Mouse (Mus musculus): ENCODE results near the gene Olfr553.
"Not testable (repeated sequence)": the region's sequence is repeated elsewhere in the genome, so short reads cannot be mapped to it uniquely, and the experiment has no call there.

Gene Olfr553

DNA sequence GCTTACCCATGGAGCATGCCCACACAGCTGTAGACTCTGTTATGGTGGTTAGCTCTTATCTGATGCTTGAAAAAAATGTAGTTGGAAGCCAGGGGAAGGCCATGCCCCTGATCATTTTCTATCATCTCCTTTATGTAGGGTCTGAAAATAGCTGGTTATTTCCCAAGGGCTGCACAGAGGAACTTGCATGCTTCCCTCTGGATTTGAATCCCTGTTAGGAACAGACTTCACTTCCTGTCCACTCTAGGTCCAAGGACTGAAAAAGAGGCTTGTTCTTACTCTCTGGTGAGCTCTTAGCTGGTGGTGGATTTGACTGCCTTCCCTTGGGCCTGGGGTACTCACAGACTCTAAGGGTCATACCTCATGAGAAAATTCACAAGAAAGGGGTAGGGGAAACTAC lies at the start of gene Olfr553:
Olfr553 (minus strand) TSS at position 101 of the 400 bp plus-strand sequence.
- no peak for DNase-seq

DNA sequence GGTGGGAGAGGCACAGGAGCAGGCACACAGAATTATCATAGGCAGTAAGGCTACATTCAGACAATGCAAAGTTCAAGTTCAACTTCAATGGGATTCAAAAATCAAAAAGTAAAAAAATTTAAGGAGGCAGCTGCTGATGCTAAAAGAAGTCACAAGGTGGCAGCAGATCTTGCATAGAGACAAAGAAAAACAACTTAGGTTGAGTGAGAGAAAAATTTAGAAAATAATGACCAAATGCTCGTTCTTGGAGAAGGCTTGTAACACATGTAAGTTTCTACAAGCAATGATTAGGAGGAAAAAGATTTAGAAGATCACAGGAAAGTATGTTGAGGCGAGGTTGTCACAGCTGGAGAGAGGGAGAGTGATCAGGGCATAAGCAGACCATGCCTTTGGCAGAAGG lies 47.4 kb upstream of the Olfr553 start:
- DNase-seq: no peak

DNA sequence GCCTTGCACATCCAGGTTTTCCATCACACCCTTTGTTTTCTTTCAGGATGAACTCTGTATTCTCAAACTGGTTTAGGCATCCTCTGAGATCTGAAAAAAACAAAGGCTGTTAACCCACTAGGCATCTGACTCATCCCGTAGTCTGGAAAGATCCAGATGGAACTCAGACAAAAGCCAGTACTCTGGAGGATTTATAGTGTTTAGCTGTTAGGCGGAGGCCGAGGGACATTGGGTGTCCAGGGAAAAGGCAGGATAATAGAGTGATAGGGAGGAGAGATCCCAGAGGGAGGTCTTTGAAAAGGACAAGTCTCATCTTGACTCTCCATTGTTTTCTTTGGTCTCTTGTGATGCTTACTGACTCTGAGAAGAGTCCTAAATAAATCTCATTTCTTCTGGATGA lies 46.6 kb upstream of the Olfr553 start, which contains the start of gene Olfr556:
Olfr556 (plus strand) TSS at position 301 of the 400 bp plus-strand sequence.
- no peak for DNase-seq

DNA sequence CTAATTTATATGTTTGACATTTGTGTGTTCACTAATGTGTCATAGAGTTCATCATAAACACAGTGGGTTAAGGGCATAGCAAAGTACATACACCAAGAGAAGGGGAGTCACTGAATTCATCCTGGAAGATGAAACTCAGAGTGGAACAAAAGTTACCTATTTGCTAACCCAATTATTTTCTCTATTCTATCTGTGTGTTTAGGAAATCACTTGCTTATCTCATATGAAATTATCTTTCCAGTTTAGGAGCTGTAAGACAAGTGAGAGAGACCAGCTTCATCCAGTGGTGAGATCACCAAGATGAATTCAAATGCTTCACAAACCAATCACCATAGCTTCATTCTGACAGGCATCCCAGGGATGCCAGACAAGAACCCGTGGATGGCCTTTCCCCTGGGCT lies 40.5 kb upstream of the Olfr553 start, which contains the start of gene Olfr555:
Olfr555 (plus strand) TSS at position 301 of the 400 bp plus-strand sequence.
- no peak for DNase-seq

DNA sequence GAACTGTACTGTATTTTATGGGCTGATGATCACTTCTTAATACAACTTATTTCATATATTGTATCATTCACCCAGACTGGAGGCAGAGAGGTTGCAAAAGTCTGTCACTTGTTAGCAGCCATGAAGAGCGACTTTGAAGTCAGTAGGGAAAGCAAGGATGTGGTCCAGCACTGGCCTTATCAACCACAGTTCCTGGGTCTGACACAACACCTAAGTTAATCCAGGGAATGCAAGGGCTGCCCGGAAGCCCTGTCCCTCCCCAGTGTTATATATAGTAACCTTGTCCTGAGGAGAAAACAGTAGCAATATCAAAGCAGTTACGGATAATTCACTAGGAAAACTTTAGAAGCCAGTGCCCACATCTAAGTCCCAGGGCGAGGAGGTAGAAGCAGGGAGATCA lies 26.9 kb upstream of the Olfr553 start:
- not testable (repeated sequence) for DNase-seq

DNA sequence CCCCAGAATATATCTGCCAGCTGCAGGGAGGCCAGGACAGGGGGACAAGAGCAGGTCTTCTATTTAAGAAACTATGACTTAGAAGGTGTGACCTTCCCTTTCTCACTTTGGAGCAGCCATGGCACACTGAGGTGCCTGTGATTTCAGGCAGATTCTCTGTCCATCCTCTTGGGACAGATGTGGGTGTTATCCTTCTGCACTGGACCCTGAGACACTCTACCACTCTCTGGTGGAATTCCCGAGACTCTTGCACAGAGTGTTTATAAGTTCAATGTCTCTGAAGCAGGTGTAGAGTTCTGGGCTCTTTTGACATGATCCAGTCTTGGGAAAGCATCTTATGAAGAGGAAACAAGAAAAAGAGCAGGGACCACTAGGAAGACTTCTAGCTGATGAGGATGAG lies 20.1 kb upstream of the Olfr553 start, which contains the start of gene Olfr554:
Olfr554 (plus strand) TSS at position 301 of the 400 bp plus-strand sequence.
- no peak for DNase-seq

DNA sequence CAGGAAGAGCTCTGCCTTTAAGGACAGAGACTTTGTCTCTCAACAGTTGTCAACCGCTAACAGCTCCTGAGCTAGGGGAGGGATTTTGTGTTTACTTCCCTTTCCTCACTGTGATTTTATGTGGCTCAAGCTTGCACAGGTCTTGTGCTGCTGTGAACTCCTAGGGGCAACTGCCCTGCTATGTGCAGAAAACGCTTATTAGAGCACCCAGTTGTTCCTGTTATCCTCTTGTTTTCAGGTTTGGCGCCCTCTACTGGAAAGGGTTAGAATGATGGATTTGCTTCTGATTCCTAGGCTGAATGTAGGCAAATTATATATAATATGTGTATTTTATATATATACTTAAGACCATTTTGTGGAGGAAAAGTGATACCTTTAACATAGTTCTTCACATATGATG lies 18.6 kb upstream of the Olfr553 start:
- DNase-seq: peak; percentile 35 to 40

DNA sequence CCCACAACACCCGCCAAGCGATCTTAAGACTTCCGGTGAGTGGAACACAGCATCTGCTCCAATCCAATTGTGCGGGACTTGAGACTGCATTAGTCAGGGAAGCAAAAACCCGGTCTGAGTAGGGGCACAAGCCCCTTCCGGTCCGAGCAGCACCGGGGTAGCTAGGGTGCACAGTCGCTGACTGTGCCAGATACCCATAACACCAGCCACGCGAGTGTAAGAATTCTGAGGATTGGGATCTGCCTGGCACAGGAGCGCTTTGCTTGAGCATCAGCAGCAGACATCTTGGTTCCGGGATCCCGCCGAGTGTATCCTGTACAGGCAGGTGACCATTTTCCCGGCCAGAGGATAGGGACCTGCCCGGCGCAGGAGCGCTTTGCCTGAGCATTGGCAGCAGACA lies 2.4 kb upstream of the Olfr553 start:
- DNase-seq: peak in 1 of 2 experiments; percentile 12

DNA sequence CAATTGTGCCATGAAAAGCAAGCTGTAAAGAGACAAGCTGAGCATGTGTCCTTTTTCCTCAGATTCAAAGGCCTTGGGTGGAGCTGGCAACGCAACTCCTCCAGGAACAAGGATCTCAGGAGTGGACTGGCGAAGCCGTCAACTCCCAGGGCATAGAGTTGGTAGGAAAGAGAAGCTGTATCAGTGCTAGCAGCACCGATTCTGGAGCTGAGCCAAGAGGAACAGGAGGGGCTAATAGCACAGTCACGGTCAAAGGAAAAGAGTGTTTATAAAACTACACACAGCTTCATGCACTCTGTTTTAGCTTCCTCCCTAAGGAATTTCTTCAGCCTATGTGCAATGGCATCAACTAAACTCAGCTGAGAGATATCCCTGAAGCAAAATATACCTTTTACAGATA lies 1.6 kb upstream of the Olfr553 start:
- DNase-seq: no peak

DNA sequence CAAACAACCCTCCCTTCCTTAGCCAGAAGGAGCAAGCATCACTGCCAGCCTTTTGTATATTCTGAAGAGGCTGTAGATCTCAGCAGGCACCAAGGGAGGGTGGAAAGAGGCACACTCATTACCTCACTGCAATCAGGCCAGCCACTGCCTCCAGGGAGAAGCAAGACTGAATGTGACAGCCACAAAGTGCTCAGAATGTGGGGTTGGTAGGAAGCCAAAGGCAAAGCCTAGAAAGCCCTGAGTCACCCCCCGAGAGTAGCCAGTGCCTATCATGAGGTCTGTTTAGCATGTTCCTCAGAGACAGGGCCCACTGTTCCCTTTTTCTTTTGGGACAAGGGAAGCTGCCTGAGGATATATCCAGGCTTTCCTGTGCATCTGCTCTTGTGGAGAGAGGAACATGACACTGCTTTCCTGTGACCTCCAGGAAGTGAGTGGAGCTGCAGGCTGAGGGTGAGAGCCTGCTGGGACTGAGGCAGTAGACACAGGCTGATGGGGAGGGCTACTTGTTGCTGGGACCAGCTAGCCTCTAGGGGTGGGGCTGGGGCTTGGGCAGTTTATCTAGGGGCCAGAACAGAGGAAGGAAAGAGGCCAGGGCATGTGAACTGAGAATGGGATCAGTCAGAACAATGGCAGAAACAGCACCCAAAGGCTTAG lies 20.5 kb downstream of the Olfr553 start, which contains the start of gene Olfr552:
Olfr552 (plus strand) TSS at position 393 of the 654 bp plus-strand sequence.
- DNase-seq: peak in 1 of 2 experiments; percentile 9

DNA sequence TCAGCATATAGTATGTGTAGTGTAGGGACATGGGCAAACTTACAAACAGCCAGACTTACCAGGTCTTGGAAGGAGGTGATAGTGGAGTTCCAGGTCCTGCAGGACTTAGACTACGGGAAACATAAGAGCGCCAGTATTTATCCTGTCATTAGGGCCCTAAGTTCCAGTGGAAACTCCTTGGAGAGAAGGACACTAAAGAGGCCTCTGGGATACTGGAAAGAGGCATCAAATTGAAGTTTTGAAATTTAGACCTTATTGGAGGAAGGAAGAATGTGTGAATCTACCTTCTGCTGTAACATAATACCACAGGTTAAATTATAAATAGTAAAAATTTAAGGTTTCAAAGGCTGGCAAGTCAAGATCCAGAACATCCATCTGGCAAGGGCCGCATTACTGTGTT lies 26.2 kb downstream of the Olfr553 start, which contains the start of gene Olfr551:
Olfr551 (minus strand) TSS at position 101 of the 400 bp plus-strand sequence.
- no peak for DNase-seq

DNA sequence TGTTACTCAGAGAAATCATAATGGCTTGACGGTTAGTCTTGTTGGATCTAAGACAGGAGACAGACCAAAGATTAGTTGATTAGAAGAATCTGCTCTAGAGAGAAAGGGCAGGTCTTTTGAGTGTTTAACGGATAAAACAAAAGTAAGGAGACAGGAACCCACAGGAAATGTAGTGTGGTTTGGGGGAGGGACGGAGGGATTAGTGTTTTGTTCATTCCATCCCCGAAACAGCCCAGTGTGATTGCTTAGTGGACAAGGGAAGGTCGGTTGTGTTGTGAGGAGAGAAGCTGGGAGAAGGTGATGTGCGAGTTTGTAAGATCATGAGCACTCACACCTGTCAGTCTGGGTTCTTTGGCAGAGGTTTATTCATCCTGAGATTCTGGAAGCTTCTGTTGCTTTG lies 42.0 kb downstream of the Olfr553 start:
- no peak for DNase-seq

DNA sequence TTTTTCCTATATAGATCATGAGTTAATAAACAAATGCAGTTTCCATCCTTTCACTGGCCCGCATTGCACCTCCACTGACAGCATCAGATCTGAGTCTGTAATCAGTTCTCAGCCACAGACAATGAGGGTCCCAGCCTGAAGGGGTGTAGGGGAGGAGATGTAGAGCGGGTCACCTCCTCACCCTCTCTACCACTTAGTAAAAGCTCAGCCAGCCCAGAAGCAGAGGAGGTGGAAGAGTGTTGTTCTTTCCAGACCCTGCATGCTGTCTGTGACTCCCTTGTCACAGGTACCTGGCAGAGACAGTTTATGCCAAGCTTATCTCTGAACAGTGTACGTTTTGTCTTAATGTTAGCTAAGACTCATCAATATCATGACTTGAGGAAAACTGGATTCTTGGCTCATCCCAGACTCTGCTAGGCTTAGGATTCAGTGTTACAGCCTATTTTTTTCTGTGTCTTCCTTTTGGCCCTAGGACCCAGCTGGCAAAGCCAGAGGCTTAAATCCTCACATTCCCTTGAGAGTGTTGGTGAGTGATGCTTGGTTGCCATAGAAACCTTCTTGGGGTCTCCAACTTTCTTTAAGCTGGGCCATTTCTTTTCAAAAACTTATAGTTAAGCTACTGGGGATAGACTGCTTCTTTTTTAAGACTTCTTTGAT lies 44.7 kb downstream of the Olfr553 start:
- DNase-seq: no peak

DNA sequence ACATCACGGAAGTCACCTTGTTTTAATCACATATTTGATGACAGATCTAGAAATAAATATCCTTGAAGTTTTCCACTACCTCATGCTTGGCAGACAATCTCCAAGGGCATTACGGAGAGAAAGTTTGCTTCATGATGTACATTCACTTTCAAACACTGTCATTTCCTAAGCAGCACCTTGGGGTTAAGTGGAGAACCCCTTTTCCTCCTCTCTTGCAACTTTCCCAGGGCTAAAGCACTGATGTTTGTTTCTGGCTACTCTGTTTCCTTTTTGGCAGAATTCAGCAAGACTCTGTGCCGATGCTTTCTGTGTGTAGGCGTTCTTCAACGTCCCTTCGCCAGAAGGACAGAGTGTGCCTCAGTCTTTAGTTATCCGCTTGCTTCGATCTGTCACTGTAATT lies 46.9 kb downstream of the Olfr553 start, which contains the start of gene Olfr550:
Olfr550 (plus strand) TSS at position 301 of the 400 bp plus-strand sequence.
- DNase-seq: no peak

DNA sequence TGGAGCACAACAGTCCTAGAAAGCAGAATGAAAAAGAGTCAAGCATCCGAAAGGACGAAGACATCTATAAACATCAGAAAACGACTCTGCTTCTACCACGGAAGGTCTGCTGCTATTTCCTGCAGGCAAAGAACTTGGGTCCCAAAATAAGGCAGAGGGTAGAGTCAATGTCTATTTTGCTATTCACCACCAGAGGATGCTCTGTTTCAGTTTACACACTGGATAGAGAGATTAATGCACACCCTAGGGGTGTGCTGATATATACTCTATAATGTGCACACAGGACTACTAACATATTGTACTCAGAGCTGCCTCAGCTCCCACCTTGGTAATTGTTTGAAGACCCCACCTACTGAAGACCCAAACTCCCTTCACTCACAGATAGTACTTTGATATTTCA lies 51.8 kb downstream of the Olfr553 start:
- no peak for DNase-seq

DNA sequence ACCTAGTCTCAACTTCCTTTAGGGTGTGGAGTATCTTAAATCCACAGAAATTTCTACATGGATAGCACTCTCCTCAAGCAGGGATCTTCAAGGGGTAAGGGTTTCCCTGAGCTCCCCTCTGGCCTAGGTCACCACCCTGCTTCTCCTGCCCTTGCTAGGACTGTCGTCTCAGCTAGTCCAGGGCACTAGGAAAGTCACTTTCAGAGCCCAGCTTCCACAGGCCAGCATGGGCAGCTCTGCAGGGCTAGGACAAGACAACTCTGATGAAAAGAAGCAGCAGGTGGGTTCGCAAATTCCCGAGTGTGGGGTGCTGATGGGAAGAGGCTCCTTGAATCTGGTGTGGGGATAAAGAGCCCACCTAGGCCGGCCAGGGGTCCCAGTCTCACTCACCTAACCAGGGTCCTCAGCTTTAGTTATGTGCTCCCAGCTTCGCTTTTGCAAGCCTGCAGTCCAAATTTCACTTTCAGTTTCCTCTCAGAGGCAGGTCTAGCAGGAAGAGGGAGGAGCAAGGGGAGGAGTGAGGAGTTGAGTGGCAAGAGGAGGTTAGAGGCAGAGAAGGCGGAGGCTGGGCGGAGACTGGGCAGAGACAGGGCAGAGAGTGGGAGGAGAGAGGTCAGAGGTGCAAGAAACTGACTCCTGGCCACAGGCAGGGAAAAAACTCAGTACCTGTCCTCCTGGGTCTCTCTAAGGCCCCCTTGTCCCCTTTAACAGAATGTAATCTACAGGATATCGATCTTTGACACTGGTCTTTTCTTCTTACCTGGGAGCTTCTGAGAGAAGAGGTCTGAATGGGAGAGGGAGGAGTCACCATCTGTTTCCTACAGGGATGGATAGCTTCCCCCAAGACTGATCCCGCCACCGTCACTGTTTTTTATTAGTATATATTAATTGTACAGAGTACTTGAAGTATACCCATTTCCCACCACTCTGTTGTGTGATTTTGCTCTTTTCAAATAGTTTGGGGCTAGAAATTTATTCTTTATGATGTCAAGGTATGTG lies 52.7 kb downstream of the Olfr553 start, which contains the start of gene Trim21:
Trim21 (minus strand) TSS at position 488 of the 999 bp plus-strand sequence.
- peak; percentile 47 to 79 for DNase-seq

Measured in cerebellum, adult 18-20 months (tissue).